Mouse (Mus musculus) neural tube, embryonic 14.5 days (tissue): Measurements from ENCODE around the gene Kmt5a. TPM values are rescaled to one million over a fixed set of nuclear protein-coding genes. Genes with fewer than 3 reads are reported as not detected.
"Not testable (repeated sequence)": the region's sequence is repeated elsewhere in the genome, so short reads cannot be mapped to it uniquely, and the experiment has no call there.

Experiments used
- ATAC-seq: fragments of 200-750 bp; cut with Nextera tagmentation; 2 replicates; pipeline ENCODE4 v1.8.0; 2017; ENCODE audit warnings: low read depth, mild to moderate bottlenecking, moderate TSS enrichment, moderate library complexity
- H3K27ac ChIP-seq: fragments of 300-500 bp; sonication (generic); 2 replicates; pipeline ENCODE4 v1.5.1; 2014; ENCODE audit warnings: low read depth, mild to moderate bottlenecking, control low read depth, low read length, moderate library complexity, mixed read lengths
- H3K27me3 ChIP-seq: fragments of 300-500 bp; sonication (generic); 2 replicates; pipeline ENCODE4 v1.6.1; 2014; ENCODE audit warnings: low read length; ENCODE audit not compliant: control insufficient read depth, insufficient read depth
- H3K36me3 ChIP-seq: fragments of 300-500 bp; sonication (generic); 2 replicates; pipeline ENCODE4 v1.6.1; 2014; ENCODE audit warnings: low read length, mixed read lengths; ENCODE audit not compliant: control insufficient read depth, insufficient read depth
- H3K4me1 ChIP-seq: fragments of 300-500 bp; sonication (generic); 2 replicates; pipeline ENCODE4 v1.6.1; 2014; ENCODE audit warnings: low read length; ENCODE audit not compliant: control insufficient read depth, insufficient read depth
- H3K4me2 ChIP-seq: fragments of 300-500 bp; sonication (generic); 2 replicates; pipeline ENCODE4 v1.6.1; 2014; ENCODE audit warnings: mild to moderate bottlenecking, low read depth, low read length, control low read depth
- H3K4me3 ChIP-seq: fragments of 300-500 bp; sonication (generic); 2 replicates; pipeline ENCODE4 v1.5.1; 2014; ENCODE audit warnings: low read depth, low read length, control low read depth, mixed read lengths
- H3K9ac ChIP-seq: fragments of 300-500 bp; sonication (generic); replicated peaks from 2 replicates; pipeline ENCODE4 v1.6.1; 2014; ENCODE audit warnings: low read depth, mild to moderate bottlenecking, control low read depth, low read length, mixed read lengths
- H3K9me3 ChIP-seq: fragments of 300-500 bp; sonication (generic); 2 replicates; pipeline ENCODE4 v1.6.1; 2016; ENCODE audit warnings: low read length; ENCODE audit not compliant: control insufficient read depth
- WGBS: fragments of 180-500 bp; shearing (Covaris S2); extraction: QIAGEN DNeasy Blood & Tissue Kit; methylation state at CpG from one replicate; pipeline ENCODE4 v1.1.7; 2014; 5-methylcytosine and 5-hydroxymethylcytosine counted together
- polyA plus RNA-seq: library from polyadenylated mRNA; unstranded; fragments of >200 nt; fragmentation: Nextera tagmentation; extraction: Ambion mirVana; gene quantifications from 2 replicates; pipeline ENCODE4 v1.2.1, GENCODE M21; 2014

Kmt5a gene
- polyA plus RNA-seq, 1 experiment from 2014 or later = 15.9 TPM

- H3K4me1 ChIP-seq = no peaks in the 10 kb centered on the region
- no peaks in the 10 kb centered on the region for H3K27me3 ChIP-seq
- H3K27ac ChIP-seq = no peak overlapping the region
- 0 out of 2 replicates have a peak overlapping the region, but pooled peaks have one; percentile 21 for H3K9ac ChIP-seq
- ATAC-seq = no peak
- H3K36me3 ChIP-seq = peaks cover 82% of the 10 kb centered on the region
- H3K4me2 ChIP-seq = no peak overlapping the region
- 92% methylated on average over 13 of the region's 13 CpGs for WGBS
- H3K4me3 ChIP-seq = no peak overlapping the region
- H3K9me3 ChIP-seq = no peaks in the 10 kb centered on the region
Observed at GRCm38 (mm10) chr5:124453339-124454081, 13.8 kb downstream of the Kmt5a start.

DNA sequence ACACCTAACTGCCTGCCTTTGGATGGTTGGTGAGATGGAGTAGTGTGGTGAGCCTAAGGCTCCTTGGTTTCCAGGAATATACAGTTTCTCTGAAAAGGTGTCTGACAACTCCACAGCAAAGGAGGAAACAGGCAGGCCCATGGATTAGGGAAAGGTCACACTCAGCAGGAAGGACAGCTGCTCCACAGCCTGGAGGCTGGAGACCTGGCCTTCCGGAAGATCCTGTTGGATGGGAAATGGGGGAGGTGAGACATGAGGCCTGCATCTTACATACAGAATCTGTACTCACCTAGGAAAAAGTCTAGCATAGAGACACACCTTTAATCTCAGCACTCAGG is 14.3 kb downstream of the Kmt5a start:
- H3K36me3 ChIP-seq = peaks cover 82% of the 10 kb centered on the region
- no peaks in the 10 kb centered on the region for H3K27me3 ChIP-seq
- no peak overlapping the region for H3K9ac ChIP-seq
- no peak overlapping the region for H3K27ac ChIP-seq
- no peaks in the 10 kb centered on the region for H3K9me3 ChIP-seq
- WGBS = 95% methylated on average over 1 of the region's 1 CpGs
- no peak overlapping the region for H3K4me3 ChIP-seq
- no peaks in the 10 kb centered on the region for H3K4me1 ChIP-seq
- H3K4me2 ChIP-seq = no peak overlapping the region
- ATAC-seq = no peak

DNA sequence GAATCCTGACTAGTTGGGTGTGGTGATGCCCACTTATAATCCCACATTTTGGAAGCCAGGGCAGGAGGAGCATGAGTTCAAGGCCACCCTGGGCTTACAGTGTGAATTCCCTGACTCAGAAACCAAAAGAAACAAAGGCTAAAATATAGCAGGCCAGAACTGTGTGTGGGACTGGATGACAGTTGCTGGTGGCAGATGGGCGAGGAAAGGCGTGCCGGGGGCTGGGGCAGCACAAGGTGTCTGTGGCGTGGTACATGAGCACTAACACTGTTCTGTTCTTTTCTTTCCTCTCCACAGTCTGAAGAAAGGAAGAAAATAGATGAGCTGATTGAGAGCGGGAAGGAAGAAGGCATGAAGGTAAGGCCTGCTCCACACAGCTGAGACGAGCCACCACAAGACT is 17.0 kb downstream of the Kmt5a start:
- ATAC-seq = no peak
- Histone ChIP-seq H3K9me3 (no peaks in the 10 kb centered on the region), H3K4me1 (no peaks in the 10 kb centered on the region), H3K27ac (no peak overlapping the region), H3K4me2 (no peak overlapping the region), H3K9ac (no peak overlapping the region), H3K27me3 (no peaks in the 10 kb centered on the region), H3K36me3 (peaks cover 73% of the 10 kb centered on the region), H3K4me3 (no peak overlapping the region)
- 95% methylated on average over 6 of the region's 6 CpGs for whole genome bisulfite sequencing

- not testable (repeated sequence) for H3K27ac ChIP-seq, H3K27me3 ChIP-seq, H3K9ac ChIP-seq, H3K4me1 ChIP-seq, H3K9me3 ChIP-seq, H3K4me2 ChIP-seq, H3K4me3 ChIP-seq, ATAC-seq
- H3K36me3 ChIP-seq = peaks cover 50% of the 10 kb centered on the region
- 95% methylated on average over 14 of the region's 14 CpGs for WGBS
Observed at GRCm38 (mm10) chr5:124460922-124461321, 21.2 kb downstream of the Kmt5a start.

DNA sequence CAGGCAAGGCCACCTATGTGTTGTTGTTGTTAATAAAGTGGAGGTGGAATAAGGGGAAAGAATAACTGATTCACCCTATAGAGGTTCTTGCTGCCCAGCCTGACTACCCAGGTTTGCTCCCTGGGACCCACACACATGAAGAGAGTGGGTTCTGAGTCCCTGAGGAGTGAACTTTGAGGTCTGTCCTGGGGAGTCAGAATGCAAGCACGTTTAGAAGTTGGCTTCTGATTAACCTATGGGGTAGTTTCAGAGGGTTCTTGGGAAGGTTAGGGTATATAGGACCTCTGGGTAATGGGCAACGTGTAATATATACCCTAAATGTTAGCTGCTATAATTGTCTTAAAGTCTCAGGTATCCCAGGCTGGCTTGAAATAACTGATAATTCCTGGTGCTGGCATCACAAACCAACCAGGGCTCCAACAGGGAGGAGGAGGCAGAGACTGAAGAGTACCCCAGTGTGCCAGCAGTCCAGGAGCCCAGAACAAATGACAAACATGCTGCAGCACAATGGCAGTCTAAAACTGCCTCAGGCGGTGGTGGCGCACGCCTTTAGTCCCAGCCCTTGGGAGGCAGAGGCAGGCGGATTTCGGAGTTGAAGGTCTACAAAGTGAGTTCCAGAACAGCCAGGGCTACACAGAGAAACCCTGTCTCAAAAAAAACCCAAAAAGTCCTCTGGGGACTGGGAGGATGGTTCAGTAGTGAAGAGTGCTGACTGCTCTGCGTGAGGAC is 22.7 kb downstream of the Kmt5a start:
- Histone ChIP-seq H3K4me2 (no peak overlapping the region), H3K27me3 (no peaks in the 10 kb centered on the region), H3K4me1 (no peaks in the 10 kb centered on the region), H3K36me3 (peaks cover 36% of the 10 kb centered on the region), H3K9me3 (no peaks in the 10 kb centered on the region), H3K27ac (no peak overlapping the region), H3K4me3 (no peak overlapping the region), H3K9ac (no peak overlapping the region)
- WGBS = 89% methylated on average over 8 of the region's 8 CpGs
- no peak for ATAC-seq

- H3K27me3 ChIP-seq = no peaks in the 10 kb centered on the region
- no peak overlapping the region for H3K9ac ChIP-seq
- H3K9me3 ChIP-seq = no peaks in the 10 kb centered on the region
- 89% methylated on average over 5 of the region's 5 CpGs for WGBS
- H3K4me3 ChIP-seq = no peak overlapping the region
- no peak overlapping the region for H3K27ac ChIP-seq
- no peak for ATAC-seq
- H3K36me3 ChIP-seq = peaks cover 35% of the 10 kb centered on the region
- H3K4me2 ChIP-seq = no peak overlapping the region
- no peaks in the 10 kb centered on the region for H3K4me1 ChIP-seq
Observed at GRCm38 (mm10) chr5:124463462-124463861, 23.7 kb downstream of the Kmt5a start.

- H3K4me2 ChIP-seq = no peak overlapping the region
- no peaks in the 10 kb centered on the region for H3K27me3 ChIP-seq
- H3K27ac ChIP-seq = no peak overlapping the region
- peaks cover 23% of the 10 kb centered on the region for H3K36me3 ChIP-seq
- H3K4me3 ChIP-seq = no peak overlapping the region
- H3K9ac ChIP-seq = no peak overlapping the region
- no peaks in the 10 kb centered on the region for H3K9me3 ChIP-seq
- ATAC-seq = no peak
- H3K4me1 ChIP-seq = no peaks in the 10 kb centered on the region
Observed at GRCm38 (mm10) chr5:124464905-124465304, 25.2 kb downstream of the Kmt5a start.

DNA sequence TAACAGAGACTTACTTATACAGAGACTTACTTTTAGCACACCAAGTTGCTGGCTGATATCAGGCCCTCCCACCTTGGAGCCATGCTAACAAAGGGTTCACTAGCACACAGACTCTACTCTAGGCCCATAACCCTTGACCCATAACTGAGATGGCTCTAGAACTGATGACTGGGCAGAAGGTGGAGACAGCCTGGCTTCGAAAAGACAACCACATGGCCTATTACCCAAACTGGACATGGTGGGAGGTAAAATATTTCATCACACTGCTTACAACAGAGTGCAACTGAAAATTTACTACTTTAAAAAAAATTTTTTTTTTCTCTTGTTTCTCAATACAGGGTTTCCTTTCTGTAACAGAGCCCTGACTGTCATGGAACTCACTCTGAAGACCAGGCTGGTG is 28.0 kb downstream of the Kmt5a start:
- Histone ChIP-seq H3K27me3 (no peaks in the 10 kb centered on the region), H3K4me2 (no peak overlapping the region), H3K36me3 (peaks cover 12% of the 10 kb centered on the region), H3K4me1 (no peaks in the 10 kb centered on the region), H3K27ac (no peak overlapping the region), H3K4me3 (no peak overlapping the region), H3K9ac (no peak overlapping the region), H3K9me3 (no peaks in the 10 kb centered on the region)
- ATAC-seq = no peak
- WGBS = 100% methylated on average over 1 of the region's 1 CpGs

DNA sequence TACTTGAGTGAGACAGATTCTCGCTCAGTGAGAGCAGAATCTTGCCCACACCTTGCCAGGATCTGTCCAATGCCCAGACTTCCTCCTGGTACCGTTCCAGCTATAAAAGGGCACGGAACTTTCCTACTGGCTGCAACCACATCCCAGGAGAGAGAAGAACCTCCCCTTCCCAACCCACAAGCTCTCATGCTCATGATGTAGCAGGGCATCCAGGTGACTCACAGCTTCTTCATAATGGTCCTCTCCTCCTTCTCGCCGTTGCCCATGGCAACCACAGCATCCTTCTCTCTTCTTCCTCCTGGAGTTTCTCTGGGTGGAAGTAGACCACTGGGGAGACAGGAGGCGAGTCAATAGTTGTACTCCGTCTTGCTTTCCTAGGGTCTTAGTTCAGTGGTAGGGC is 28.6 kb downstream of the Kmt5a start:
- Histone ChIP-seq H3K9me3 (no peaks in the 10 kb centered on the region), H3K27ac (no peak overlapping the region), H3K4me2 (no peak overlapping the region), H3K4me3 (no peak overlapping the region), H3K4me1 (no peaks in the 10 kb centered on the region), H3K9ac (no peak overlapping the region), H3K27me3 (no peaks in the 10 kb centered on the region), H3K36me3 (peaks cover 9% of the 10 kb centered on the region; the same call in 1 of the 2 replicates)
- no peak for ATAC-seq
- 92% methylated on average over 7 of the region's 7 CpGs for WGBS
